Mouse (Mus musculus) C2C12 (cell line): ENCODE results near the gene Ssh2.
A peak's percentile ranks its signal among the peaks of the same experiment; 100 is the strongest.

Experiments
- CEBPB ChIP-seq: IDR thresholded peaks from one replicate; pipeline ENCODE4 v1.6.1; 2011; ENCODE audit warnings: low read depth, mild to moderate bottlenecking, control low read depth, moderate library complexity
- CTCF ChIP-seq: IDR thresholded peaks from one replicate; pipeline ENCODE4 v1.5.1; 2011; ENCODE audit not compliant: control insufficient read depth, insufficient read depth, insufficient read length
- MAX ChIP-seq: IDR thresholded peaks from one replicate; pipeline ENCODE4 v1.6.1; 2011; ENCODE audit warnings: mild to moderate bottlenecking, control low read depth
- MYOD1 ChIP-seq: IDR thresholded peaks from one replicate; pipeline ENCODE4 v1.6.1; 2011; ENCODE audit warnings: low read depth; ENCODE audit not compliant: control insufficient read depth, insufficient read length
- MYOG ChIP-seq: IDR thresholded peaks from one replicate; pipeline ENCODE4 v1.6.1; 2011; ENCODE audit not compliant: control insufficient read depth, insufficient read length; ENCODE audit errors: extremely low read depth

DNA sequence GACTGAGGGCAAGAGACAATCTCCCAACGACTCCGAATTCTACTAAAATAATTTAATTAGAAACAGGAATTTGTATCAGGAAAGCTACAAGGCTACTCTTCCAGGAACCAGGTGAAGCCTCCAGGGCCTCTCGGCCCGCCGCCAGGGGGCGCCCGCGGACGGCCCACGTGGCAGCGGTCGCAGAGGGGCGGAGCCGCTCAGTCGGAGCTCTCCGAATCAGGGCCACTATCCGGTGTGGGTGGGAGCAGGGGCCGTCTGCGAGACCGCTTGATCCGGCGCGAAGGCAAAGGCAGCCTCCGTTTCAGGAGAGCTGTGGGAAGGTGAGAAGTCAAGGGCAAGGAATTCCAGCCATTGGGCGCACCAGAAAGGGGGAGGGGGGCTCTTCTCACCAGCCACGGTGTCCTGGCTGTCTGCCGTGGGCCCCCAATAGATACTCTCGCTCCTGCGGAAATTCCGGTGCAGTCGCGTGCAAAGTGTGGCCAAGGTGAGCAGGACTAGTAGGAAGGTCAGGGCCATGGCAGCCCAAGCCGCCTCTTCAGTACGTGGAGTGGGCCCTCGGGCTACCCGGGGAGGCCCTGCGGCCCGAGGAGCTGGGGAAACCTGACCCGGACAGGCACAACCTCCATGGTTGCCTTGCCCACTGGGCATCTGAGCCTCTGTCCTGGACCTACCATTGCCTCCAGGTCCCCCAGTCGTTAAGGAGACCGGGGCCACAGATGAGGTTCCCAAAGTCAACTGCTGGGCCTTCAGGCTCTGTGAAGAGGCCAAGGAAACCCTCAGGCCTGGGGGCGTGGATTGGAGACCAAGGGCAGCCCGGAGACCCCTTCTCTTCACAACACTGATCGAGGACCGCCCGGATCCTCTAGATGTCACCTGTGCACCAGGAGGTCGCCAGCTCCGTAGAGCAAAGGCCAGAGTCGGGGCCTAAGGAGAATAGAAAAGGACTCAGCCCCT lies 292.3 kb downstream of the Ssh2 start:
- TF ChIP-seq CTCF, result peak; percentile 70
- peak; percentile 91 for TF ChIP-seq MAX
- no peak for TF ChIP-seq CEBPB
- TF ChIP-seq MYOD1, result no peak
- no peak for TF ChIP-seq MYOG
